Mouse (Mus musculus): ENCODE results near the gene Cradd. TPM values are rescaled to one million over a fixed set of nuclear protein-coding genes. Genes with fewer than 3 reads are reported as not detected.

Cradd gene
- total RNA-seq, 2 experiments from 2014 or later: 10.5 to 12.0 TPM

DNA sequence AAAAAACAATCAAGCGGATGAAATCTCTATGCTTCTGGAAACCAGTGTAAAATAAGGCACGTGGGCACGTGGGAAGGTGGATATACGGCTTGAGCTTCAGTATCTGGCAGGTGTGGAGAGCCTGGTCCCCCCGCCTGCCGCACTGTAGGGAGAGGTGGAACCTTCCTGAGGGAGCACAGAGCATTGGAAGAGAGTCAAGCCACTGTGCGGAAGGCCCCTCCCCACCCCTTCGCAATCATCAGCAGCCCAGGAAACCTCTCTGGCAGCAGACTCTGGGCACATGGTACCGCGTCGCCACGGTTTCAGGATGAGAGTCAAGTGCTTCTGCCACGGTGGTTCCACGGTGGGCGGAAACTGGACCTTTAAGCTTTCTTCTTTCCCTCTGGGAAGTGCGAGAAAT is 100.7 kb downstream of the Cradd start:
- intact Hi-C loops (cut with DNase I; ENCODE audit: low total_unique reads): no loop called here
- no peak for DNase-seq

DNA sequence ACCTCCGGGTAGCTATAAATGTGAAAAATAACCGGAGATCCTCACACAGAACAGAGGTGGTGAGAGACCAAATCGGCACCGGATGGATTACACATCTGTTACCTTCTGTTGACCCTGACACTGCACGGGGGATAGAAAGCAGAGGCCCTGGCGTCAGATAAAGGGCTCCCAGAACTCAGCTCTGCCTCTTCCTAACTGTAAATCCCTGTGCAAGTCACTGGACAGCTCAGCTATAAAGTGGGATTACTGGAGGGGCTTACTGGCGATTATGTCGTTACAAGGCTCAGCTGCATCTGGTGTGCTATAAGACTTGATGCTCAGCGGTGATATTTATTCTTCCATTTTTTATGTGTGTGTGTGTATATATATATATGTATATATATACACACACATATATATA is 102.0 kb downstream of the Cradd start:
- DNase-seq: no peak
- intact Hi-C loops (cut with DNase I; ENCODE audit: low total_unique reads): no loop called here

GRCm38 (mm10) chr10:95220536-95220935 is 103.4 kb downstream of the Cradd start:
- no peak for DNase-seq
- intact Hi-C loops (cut with DNase I; ENCODE audit: low total_unique reads): no loop called here

- no peak for DNase-seq
- intact Hi-C loops (cut with DNase I; ENCODE audit: low total_unique reads): no loop called here
These were observed 105.3 kb downstream of the Cradd start for GRCm38 (mm10) chr10:95218683-95219060.

- intact Hi-C loops (cut with DNase I; ENCODE audit: low total_unique reads): no loop called here
- DNase-seq: peak; percentile 35
These were observed 105.8 kb downstream of the Cradd start for GRCm38 (mm10) chr10:95217956-95218682.

- DNase-seq: no peak
- intact Hi-C loops (cut with DNase I; ENCODE audit: low total_unique reads): no loop called here
These were observed 108.6 kb downstream of the Cradd start for GRCm38 (mm10) chr10:95215324-95215723.

- intact Hi-C loops (cut with DNase I; ENCODE audit: low total_unique reads): no loop called here
- DNase-seq: peak; percentile 61
These were observed 110.1 kb downstream of the Cradd start for GRCm38 (mm10) chr10:95213820-95214219.

DNA sequence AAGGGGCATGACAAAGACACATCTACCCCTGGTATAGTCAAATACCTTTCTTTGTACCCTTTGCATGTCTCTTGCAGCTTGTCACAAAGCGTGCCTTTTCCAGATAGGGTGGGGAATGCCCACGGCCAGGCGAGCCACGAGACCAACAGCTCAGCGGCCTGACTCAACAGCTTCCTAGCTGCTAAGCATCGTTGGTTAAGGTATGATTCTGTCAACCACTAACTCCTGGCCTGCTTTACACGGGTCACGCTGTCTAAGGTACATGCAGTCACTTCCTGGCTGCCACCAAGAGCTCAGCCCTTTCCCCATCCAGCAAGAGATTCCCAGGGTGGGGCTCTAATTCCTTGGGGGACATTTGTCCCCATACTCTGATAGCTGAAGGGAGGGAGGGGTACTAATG is 110.6 kb downstream of the Cradd start:
- intact Hi-C loops (cut with DNase I; ENCODE audit: low total_unique reads): no loop called here
- no peak for DNase-seq

DNA sequence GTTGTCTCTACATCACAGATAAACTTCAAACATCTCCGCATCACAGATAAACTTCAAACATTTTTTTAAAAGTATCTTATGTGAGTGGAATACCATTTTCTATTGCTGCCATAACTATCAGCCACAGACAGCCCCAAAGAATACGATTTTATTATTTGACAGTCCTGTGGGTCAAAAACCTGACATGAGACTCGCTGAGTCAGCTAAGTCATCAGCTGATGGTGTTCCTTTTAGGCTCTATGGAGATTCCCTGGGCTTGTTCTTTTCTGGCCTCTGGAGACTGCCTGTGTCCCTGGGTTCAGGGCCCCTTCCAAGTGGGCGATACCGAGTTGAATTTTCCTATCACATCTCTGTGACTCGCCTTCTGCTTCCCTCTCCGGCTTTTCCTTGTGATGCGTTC is 112.3 kb downstream of the Cradd start:
- DNase-seq: no peak
- intact Hi-C loops (cut with DNase I; ENCODE audit: low total_unique reads): no loop called here

- intact Hi-C loops (cut with DNase I; ENCODE audit: low total_unique reads): no loop called here
- DNase-seq: no peak
These were observed 113.1 kb downstream of the Cradd start for GRCm38 (mm10) chr10:95210664-95211372.

DNA sequence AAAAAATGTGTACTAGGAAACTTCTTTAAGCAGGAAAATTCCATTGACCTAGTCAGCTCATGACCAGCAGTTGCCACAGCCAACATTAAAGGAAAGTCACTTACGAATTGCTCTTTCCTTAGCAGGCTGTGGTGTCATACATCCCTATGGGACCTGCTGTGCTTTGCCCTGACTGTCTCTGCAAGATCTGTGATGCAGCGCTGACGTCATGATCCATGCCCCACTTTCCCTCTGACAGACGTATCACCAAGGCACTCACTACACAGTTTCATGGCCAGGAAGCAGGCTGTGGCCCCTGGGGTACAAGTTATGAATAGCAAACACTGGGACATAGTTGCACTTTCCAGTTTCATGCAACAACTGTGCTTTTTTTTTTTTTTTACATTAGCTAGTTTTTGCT is 113.8 kb downstream of the Cradd start:
- intact Hi-C loops (cut with DNase I; ENCODE audit: low total_unique reads): no loop called here
- no peak for DNase-seq

DNA sequence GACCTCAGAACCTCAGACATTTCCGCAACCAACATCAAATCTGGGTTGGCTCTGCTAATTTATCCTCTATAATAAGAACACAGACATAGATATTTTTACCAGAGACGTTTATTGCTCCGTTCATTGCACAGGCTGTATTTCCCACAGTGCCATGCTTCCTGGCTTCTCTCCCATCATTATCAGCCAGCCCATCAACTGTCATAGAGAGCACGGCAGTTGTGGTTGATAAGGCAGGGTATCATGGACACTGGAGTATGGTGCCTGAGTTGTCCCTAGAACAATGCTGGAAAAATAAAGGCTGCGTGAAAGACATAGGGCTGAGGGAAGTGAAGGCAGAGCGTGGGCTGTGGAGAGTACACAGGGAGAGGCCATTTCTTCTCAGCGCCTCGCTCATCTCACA is 116.5 kb downstream of the Cradd start:
- no peak for DNase-seq
- intact Hi-C loops (cut with DNase I; ENCODE audit: low total_unique reads): no loop called here

DNA sequence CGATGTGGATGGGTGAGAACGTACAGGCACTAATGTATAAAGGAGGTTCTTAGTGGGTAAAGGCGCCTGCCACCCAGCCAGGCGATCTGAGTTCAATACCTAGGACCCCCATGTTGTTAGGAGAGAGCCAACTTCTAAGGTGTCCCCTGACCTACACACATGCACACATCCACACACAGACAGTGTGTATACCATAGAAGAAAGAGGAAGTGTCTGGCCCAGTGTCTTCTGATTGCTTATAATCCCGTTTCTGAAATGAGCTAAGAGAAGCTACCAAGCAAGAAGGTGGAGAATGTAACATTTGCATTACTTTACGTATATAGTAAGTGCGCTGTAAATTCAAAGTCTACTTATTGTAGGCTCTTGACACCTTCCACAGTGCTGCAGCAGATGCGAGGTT is 122.4 kb downstream of the Cradd start:
- intact Hi-C loops (cut with DNase I; ENCODE audit: low total_unique reads): no loop called here
- no peak for DNase-seq

GRCm38 (mm10) chr10:95200323-95200722 is 123.6 kb downstream of the Cradd start:
- peak; percentile 75 for DNase-seq
- intact Hi-C loops (cut with DNase I; ENCODE audit: low total_unique reads): no loop called here

GRCm38 (mm10) chr10:95199541-95200269 is 124.2 kb downstream of the Cradd start:
- DNase-seq: no peak
- intact Hi-C loops (cut with DNase I; ENCODE audit: low total_unique reads): no loop called here

- no peak for DNase-seq
These were observed 126.6 kb downstream of the Cradd start for GRCm38 (mm10) chr10:95197377-95197776.

GRCm38 (mm10) chr10:95195719-95196118 is 128.2 kb downstream of the Cradd start:
- intact Hi-C loops (cut with DNase I; ENCODE audit: low total_unique reads): no loop called here
- DNase-seq: no peak

More at GRCm38 (mm10) chr10:95197377-95197776, 126.6 kb downstream of the Cradd start:
- intact Hi-C loops (cut with DNase I; ENCODE audit: low total_unique reads): no loop called here

DNA sequence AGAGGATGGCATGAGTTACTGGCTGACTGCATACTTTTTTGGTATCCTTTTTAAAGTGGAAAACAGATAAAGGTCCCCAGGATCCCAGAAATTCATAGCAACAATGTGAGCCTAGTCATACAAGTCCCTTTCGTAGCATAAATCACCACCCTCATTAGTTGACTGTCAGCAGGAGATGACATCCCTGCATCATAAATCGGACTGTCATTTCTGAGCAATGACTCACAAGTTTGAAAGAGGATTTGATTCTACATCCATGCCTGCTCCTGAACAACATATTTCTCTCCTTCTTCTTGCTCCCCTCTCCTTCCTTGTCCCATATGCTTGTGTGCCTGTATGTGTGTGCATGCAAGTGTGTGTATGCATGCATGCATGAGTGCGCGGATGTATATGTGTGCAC is 129.2 kb downstream of the Cradd start:
- intact Hi-C loops (cut with DNase I; ENCODE audit: low total_unique reads): no loop called here
- no peak for DNase-seq

DNA sequence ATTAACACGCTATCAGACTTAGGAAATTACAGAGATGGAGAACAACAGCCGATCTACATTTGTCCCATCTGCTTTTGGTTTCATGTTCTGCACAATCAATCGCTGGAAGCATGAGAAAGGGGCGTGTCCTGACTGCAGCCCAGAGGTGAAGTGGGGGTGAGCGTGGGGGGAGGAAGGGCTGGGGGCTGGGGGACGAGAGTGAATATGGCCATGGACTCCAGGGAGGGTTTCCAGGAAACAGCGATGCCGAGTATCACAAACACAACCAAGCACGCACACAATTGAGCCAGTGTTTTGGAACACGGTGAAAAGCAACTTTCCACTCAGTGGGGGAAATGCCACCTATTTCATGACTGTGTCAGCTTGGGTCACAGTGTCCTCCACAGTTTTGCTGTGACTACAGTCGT is 130.1 kb downstream of the Cradd start:
- intact Hi-C loops (cut with DNase I; ENCODE audit: low total_unique reads): no loop called here

DNA sequence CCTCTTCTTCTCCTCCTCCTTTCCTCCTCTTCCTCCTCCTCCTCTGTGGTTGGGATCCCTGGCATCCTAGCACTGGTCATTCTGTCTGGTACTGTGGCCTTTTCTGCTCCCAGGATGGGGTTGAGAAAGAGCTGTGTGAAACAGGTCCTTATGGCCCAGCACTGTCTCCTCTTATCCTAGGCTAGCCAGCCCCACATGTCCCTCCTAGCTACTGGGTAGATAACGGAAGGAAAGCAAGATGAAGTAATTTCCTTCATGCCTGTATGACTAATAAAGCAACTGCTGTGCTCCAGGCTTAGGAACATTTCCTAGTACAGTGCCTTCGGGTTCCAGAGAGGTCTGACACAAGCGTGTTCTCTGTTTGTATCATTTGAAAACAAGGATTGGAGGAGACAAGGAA is 132.1 kb downstream of the Cradd start:
- intact Hi-C loops (cut with DNase I; ENCODE audit: low total_unique reads): no loop called here
- no peak for DNase-seq

More for the DNA sequence above, 130.1 kb downstream of the Cradd start:
- DNase-seq: no peak
